Mouse (Mus musculus) CH12.LX (cell line): ENCODE measurements around the gene Gpr180. TPM values are rescaled to one million over a fixed set of nuclear protein-coding genes. Genes with fewer than 3 reads are reported as not detected.

ENCODE experiments used
- DNase-seq: peaks from one replicate; pipeline ENCODE4 v3.0.0-alpha.2; 2013; ENCODE audit errors: extremely low read depth
- H3K27ac ChIP-seq: 2 replicates; pipeline ENCODE4 v1.5.1; 2012; ENCODE audit warnings: low read depth, mild to moderate bottlenecking, control low read depth, moderate library complexity; ENCODE audit not compliant: insufficient read depth
- H3K27me3 ChIP-seq: replicated peaks from 2 replicates; pipeline ENCODE3; 2012; ENCODE audit warnings: inconsistent platforms
- H3K36me3 ChIP-seq, 2 experiments: replicated peaks in 1 of 2; 2 replicates each; pipeline versions ENCODE3 to v1.6.1; 2012; ENCODE audit warnings: inconsistent platforms in 1 of 2, low read length in 1 of 2, mild to moderate bottlenecking in 1 of 2, mixed read lengths in 1 of 2, moderate library complexity in 1 of 2; ENCODE audit not compliant: control insufficient read depth in 1 of 2, insufficient read depth in 1 of 2
- H3K4me1 ChIP-seq, 2 experiments: 2 replicates each; pipeline ENCODE4 v1.6.1; 2012; ENCODE audit warnings: inconsistent platforms in 1 of 2, moderate library complexity in 1 of 2; ENCODE audit not compliant: insufficient read depth in 2 of 2, control insufficient read depth in 1 of 2
- H3K4me2 ChIP-seq: 2 replicates; pipeline ENCODE4 v1.6.1; 2012; ENCODE audit warnings: low read depth, mild to moderate bottlenecking, control low read depth; ENCODE audit not compliant: poor library complexity, insufficient read depth, severe bottlenecking
- H3K4me3 ChIP-seq, 3 experiments: fragments of 150-350 bp in 1 of 3; sonication (generic) in 1 of 3; replicated peaks in 1 of 3; 2 replicates each; pipeline versions ENCODE3 to v1.5.1; 2011 to 2012; ENCODE audit warnings: low read depth in 2 of 3, low read length in 2 of 3, mild to moderate bottlenecking in 2 of 3, moderate library complexity in 2 of 3, control low read depth in 1 of 3, improper control_type of control experiment in 1 of 3, inconsistent platforms in 1 of 3, mixed read lengths in 1 of 3; ENCODE audit not compliant: poor library complexity in 1 of 3
- H3K79me2 ChIP-seq: replicated peaks from 2 replicates; pipeline ENCODE4 v1.6.1; 2012; ENCODE audit warnings: mild to moderate bottlenecking, moderate library complexity; ENCODE audit not compliant: control insufficient read depth, poor library complexity, insufficient read depth, severe bottlenecking; ENCODE audit errors: extremely low read depth
- H3K9ac ChIP-seq: 2 replicates; pipeline ENCODE4 v1.6.1; 2012; ENCODE audit warnings: low read depth, mild to moderate bottlenecking, control low read depth, moderate library complexity; ENCODE audit not compliant: insufficient read depth
- H3K9me3 ChIP-seq: replicated peaks from 2 replicates; pipeline ENCODE3; 2012; ENCODE audit warnings: low read length, inconsistent platforms, mixed read lengths
- CHD2 ChIP-seq: IDR thresholded peaks from 2 replicates; pipeline ENCODE4 v1.6.1; 2011; ENCODE audit warnings: low read length, improper control_type of control experiment
- E2F4 ChIP-seq: IDR thresholded peaks from 2 replicates; pipeline ENCODE4 v1.6.1; 2011; ENCODE audit warnings: low read depth, low read length, improper control_type of control experiment; ENCODE audit not compliant: insufficient replicate concordance
- ELF1 ChIP-seq: IDR thresholded peaks from 2 replicates; pipeline ENCODE4 v1.6.1; 2014; ENCODE audit warnings: low read depth, mild to moderate bottlenecking, inconsistent platforms, low read length, improper control_type of control experiment
- EP300 ChIP-seq: IDR thresholded peaks from 2 replicates; pipeline ENCODE4 v1.6.1; 2011; ENCODE audit warnings: low read length, improper control_type of control experiment
- JUND ChIP-seq: conservative IDR thresholded peaks from 2 replicates; pipeline ENCODE4 v1.6.1; 2011; ENCODE audit warnings: low read depth, low read length, improper control_type of control experiment
- KAT2A ChIP-seq: IDR thresholded peaks from 2 replicates; pipeline ENCODE4 v1.6.1; 2012; ENCODE audit warnings: low read length, improper control_type of control experiment, inconsistent platforms; ENCODE audit not compliant: insufficient replicate concordance
- MAX ChIP-seq: IDR thresholded peaks from 2 replicates; pipeline ENCODE4 v1.6.1; 2011; ENCODE audit warnings: low read length, improper control_type of control experiment
- MAZ ChIP-seq: IDR thresholded peaks from 2 replicates; pipeline ENCODE4 v1.6.1; 2012; ENCODE audit warnings: low read depth, mild to moderate bottlenecking, inconsistent platforms, low read length, improper control_type of control experiment, moderate library complexity
- MYC ChIP-seq: IDR thresholded peaks from 2 replicates; pipeline ENCODE4 v1.6.1; 2011; ENCODE audit warnings: low read depth, mild to moderate bottlenecking, improper control_type of control experiment, low read length
- NELFE ChIP-seq: IDR thresholded peaks from 2 replicates; pipeline ENCODE4 v1.6.1; 2011; ENCODE audit warnings: low read depth, low read length, improper control_type of control experiment
- PAX5 ChIP-seq: IDR thresholded peaks from 2 replicates; pipeline ENCODE4 v1.6.1; 2012; ENCODE audit warnings: low read length, inconsistent platforms, mixed read lengths
- SMC3 ChIP-seq: IDR thresholded peaks from 2 replicates; pipeline ENCODE4 v1.6.1; 2011; ENCODE audit warnings: low read depth, low read length, improper control_type of control experiment
- TCF12 ChIP-seq: IDR thresholded peaks from 2 replicates; pipeline ENCODE4 v1.6.1; 2014; ENCODE audit warnings: low read depth, mild to moderate bottlenecking, inconsistent platforms, low read length, improper control_type of control experiment
- USF1 ChIP-seq: IDR thresholded peaks from 2 replicates; pipeline ENCODE4 v1.6.1; 2014; ENCODE audit warnings: low read depth, mild to moderate bottlenecking, inconsistent platforms, low read length, improper control_type of control experiment
- USF2 ChIP-seq: conservative IDR thresholded peaks from 2 replicates; pipeline ENCODE4 v1.6.1; 2011; ENCODE audit warnings: low read depth, low read length, improper control_type of control experiment
- ZKSCAN1 ChIP-seq: IDR thresholded peaks from 2 replicates; pipeline ENCODE4 v1.6.1; 2012; ENCODE audit warnings: low read depth, inconsistent platforms, low read length, improper control_type of control experiment, borderline replicate concordance
- ZNF384 ChIP-seq: IDR thresholded peaks from 2 replicates; pipeline ENCODE4 v1.6.1; 2012; ENCODE audit warnings: low read depth, low read length, improper control_type of control experiment, inconsistent platforms
- dilution Hi-C: fragments of 300-500 bp; cut with MboI; formaldehyde crosslinking; loops from 2 replicates; pipeline ENCODE4 v1.14.3; 2020; ENCODE audit warnings: low sequenced_read_pairs; ENCODE audit not compliant: extremely low pct_unique_long_range_greater_than_20kb, extremely low pct_ligation_motif_present
- in situ Hi-C: fragments of 300-500 bp; cut with MboI; formaldehyde crosslinking; loops from 3 replicates; pipeline ENCODE4 v1.14.3; 2019; ENCODE audit warnings: low sequenced_read_pairs, low pct_ligation_motif_present, low pct_unique_long_range_greater_than_20kb, mixed read lengths
- polyA plus RNA-seq: library from polyadenylated mRNA; unstranded; fragments of >175 nt; gene quantifications from 2 replicates; pipeline ENCODE4 v1.2.1, GENCODE M21; 2012; ENCODE audit warnings: low read depth; ENCODE audit not compliant: insufficient read length
- total RNA-seq, 2 experiments: library from RNA; depleted of rRNA; stranded (reverse); fragments of 300-350 nt in 1 of 2; fragments of >200 nt in 1 of 2; gene quantifications; 2 replicates each; pipeline ENCODE4 v1.2.3; 2012 to 2014

Gene Gpr180
- total and polyA plus RNA-seq, 3 experiments, result 11.7 to 15.8 (median 14.0) TPM

DNA sequence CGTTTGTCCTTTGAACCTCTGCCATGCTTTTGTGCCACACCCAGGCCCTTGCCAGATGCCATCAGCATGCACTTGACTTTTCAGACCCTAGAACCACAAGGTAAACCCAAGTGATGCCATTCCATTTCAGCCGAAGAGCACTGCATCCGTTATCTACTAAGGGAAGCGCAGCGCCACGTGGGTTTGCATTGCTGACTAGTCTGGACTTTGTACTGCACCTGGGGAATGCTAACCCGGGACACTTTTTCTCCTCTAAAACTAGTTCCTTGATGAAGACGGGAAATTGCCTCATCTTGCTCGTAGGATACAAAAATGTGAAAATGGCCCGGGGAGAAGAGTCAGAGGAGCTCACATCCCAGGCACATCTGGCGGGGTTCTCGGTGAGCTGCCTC, 38.7 kb downstream of the Gpr180 start:
- TF ChIP-seq ZNF384 (no peak), E2F4 (no peak), ELF1 (no peak), EP300 (no peak), USF2 (no peak), TCF12 (no peak), MYC (no peak), JUND (no peak), MAX (no peak), ZKSCAN1 (no peak), CHD2 (no peak), USF1 (no peak), MAZ (no peak), PAX5 (no peak), SMC3 (no peak), KAT2A (no peak)
- Histone ChIP-seq H3K27ac (no peak overlapping the region), H3K9ac (no peak overlapping the region), H3K4me1 (no peaks in the 10 kb centered on the region), H3K36me3 (no peaks in the 10 kb centered on the region), H3K9me3 (no peaks in the 10 kb centered on the region), H3K4me2 (no peak overlapping the region), H3K27me3 (no peaks in the 10 kb centered on the region), H3K4me3 (no peak overlapping the region), H3K79me2 (no peaks in the 10 kb centered on the region)
- DNase-seq, result no peak
- in situ Hi-C loops (loop anchor here (10.0 kb wide), 1 partner anchor 409 kb away; no protein-coding TSS in a partner anchor), dilution Hi-C loops (no loop called here)

DNA sequence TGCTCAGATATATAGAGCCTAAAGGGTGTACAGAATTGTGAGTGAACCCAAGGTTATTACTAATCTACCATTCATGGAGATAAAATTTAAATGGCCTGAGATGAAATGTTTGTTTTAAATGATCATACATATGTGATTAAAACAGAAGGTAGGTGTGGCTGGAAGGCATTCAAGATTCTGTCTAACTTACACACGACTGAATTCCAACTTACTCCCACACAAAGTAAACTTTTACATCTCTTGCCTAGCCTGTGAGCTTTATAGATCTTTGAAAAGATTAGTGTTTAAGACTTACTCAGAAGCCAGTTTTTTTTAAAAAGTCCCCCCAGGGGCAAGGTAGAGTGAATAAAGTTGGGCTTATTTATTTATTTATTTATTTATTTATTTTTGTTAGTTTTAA, 42.3 kb downstream of the Gpr180 start:
- H3K36me3 ChIP-seq, result no peaks in the 10 kb centered on the region
- H3K4me2 ChIP-seq, result no peak overlapping the region
- no peak overlapping the region for H3K9ac ChIP-seq
- H3K9me3 ChIP-seq, result no peaks in the 10 kb centered on the region
- dilution Hi-C loops, result no loop called here
- no peaks in the 10 kb centered on the region for H3K27me3 ChIP-seq
- H3K4me1 ChIP-seq, result no peaks in the 10 kb centered on the region
- in situ Hi-C loops, result loop anchor here (10.0 kb wide), 1 partner anchor 406 kb away; no protein-coding TSS in a partner anchor
- H3K27ac ChIP-seq, result no peak overlapping the region
- no peak for TF ChIP-seq NELFE
- no peak overlapping the region for H3K4me3 ChIP-seq
- no peaks in the 10 kb centered on the region for H3K79me2 ChIP-seq
- no peak for DNase-seq
